Mouse (Mus musculus) CH12.LX (cell line): ENCODE data around the gene Gm9964. TPM values are rescaled to one million over a fixed set of nuclear protein-coding genes. Genes with fewer than 3 reads are reported as not detected.

Experiments used
- DNase-seq: peaks from one replicate; pipeline ENCODE4 v3.0.0-alpha.2; 2013; ENCODE audit errors: extremely low read depth
- H3K27ac ChIP-seq: 2 replicates; pipeline ENCODE4 v1.5.1; 2012; ENCODE audit warnings: low read depth, mild to moderate bottlenecking, control low read depth, moderate library complexity; ENCODE audit not compliant: insufficient read depth
- H3K27me3 ChIP-seq: replicated peaks from 2 replicates; pipeline ENCODE3; 2012; ENCODE audit warnings: inconsistent platforms
- H3K36me3 ChIP-seq, 2 experiments: replicated peaks in 1 of 2; 2 replicates each; pipeline versions ENCODE3 to v1.6.1; 2012; ENCODE audit warnings: inconsistent platforms in 1 of 2, low read length in 1 of 2, mild to moderate bottlenecking in 1 of 2, mixed read lengths in 1 of 2, moderate library complexity in 1 of 2; ENCODE audit not compliant: control insufficient read depth in 1 of 2, insufficient read depth in 1 of 2
- H3K4me1 ChIP-seq, 2 experiments: 2 replicates each; pipeline ENCODE4 v1.6.1; 2012; ENCODE audit warnings: inconsistent platforms in 1 of 2, moderate library complexity in 1 of 2; ENCODE audit not compliant: insufficient read depth in 2 of 2, control insufficient read depth in 1 of 2
- H3K4me2 ChIP-seq: 2 replicates; pipeline ENCODE4 v1.6.1; 2012; ENCODE audit warnings: low read depth, mild to moderate bottlenecking, control low read depth; ENCODE audit not compliant: poor library complexity, insufficient read depth, severe bottlenecking
- H3K4me3 ChIP-seq, 3 experiments: fragments of 150-350 bp in 1 of 3; sonication (generic) in 1 of 3; replicated peaks in 1 of 3; 2 replicates each; pipeline versions ENCODE3 to v1.5.1; 2011 to 2012; ENCODE audit warnings: low read depth in 2 of 3, low read length in 2 of 3, mild to moderate bottlenecking in 2 of 3, moderate library complexity in 2 of 3, control low read depth in 1 of 3, improper control_type of control experiment in 1 of 3, inconsistent platforms in 1 of 3, mixed read lengths in 1 of 3; ENCODE audit not compliant: poor library complexity in 1 of 3
- H3K79me2 ChIP-seq: replicated peaks from 2 replicates; pipeline ENCODE4 v1.6.1; 2012; ENCODE audit warnings: mild to moderate bottlenecking, moderate library complexity; ENCODE audit not compliant: control insufficient read depth, poor library complexity, insufficient read depth, severe bottlenecking; ENCODE audit errors: extremely low read depth
- H3K9ac ChIP-seq: 2 replicates; pipeline ENCODE4 v1.6.1; 2012; ENCODE audit warnings: low read depth, mild to moderate bottlenecking, control low read depth, moderate library complexity; ENCODE audit not compliant: insufficient read depth
- H3K9me3 ChIP-seq: replicated peaks from 2 replicates; pipeline ENCODE3; 2012; ENCODE audit warnings: low read length, inconsistent platforms, mixed read lengths
- CHD1 ChIP-seq: IDR thresholded peaks from 2 replicates; pipeline ENCODE4 v1.6.1; 2012; ENCODE audit warnings: low read depth, low read length, improper control_type of control experiment, inconsistent platforms
- E2F4 ChIP-seq: IDR thresholded peaks from 2 replicates; pipeline ENCODE4 v1.6.1; 2011; ENCODE audit warnings: low read depth, low read length, improper control_type of control experiment; ENCODE audit not compliant: insufficient replicate concordance
- EP300 ChIP-seq: IDR thresholded peaks from 2 replicates; pipeline ENCODE4 v1.6.1; 2011; ENCODE audit warnings: low read length, improper control_type of control experiment
- ETS1 ChIP-seq: conservative IDR thresholded peaks from 2 replicates; pipeline ENCODE4 v1.6.1; 2012; ENCODE audit warnings: low read depth, mild to moderate bottlenecking, inconsistent platforms, low read length, improper control_type of control experiment, moderate library complexity
- JUND ChIP-seq: conservative IDR thresholded peaks from 2 replicates; pipeline ENCODE4 v1.6.1; 2011; ENCODE audit warnings: low read depth, low read length, improper control_type of control experiment
- MAX ChIP-seq: IDR thresholded peaks from 2 replicates; pipeline ENCODE4 v1.6.1; 2011; ENCODE audit warnings: low read length, improper control_type of control experiment
- MAZ ChIP-seq: IDR thresholded peaks from 2 replicates; pipeline ENCODE4 v1.6.1; 2012; ENCODE audit warnings: low read depth, mild to moderate bottlenecking, inconsistent platforms, low read length, improper control_type of control experiment, moderate library complexity
- POLR2A ChIP-seq: IDR thresholded peaks from 2 replicates; pipeline ENCODE4 v1.6.1; 2011; ENCODE audit warnings: low read depth, mild to moderate bottlenecking, improper control_type of control experiment, low read length
- POLR2AphosphoS2 ChIP-seq: IDR thresholded peaks from 2 replicates; pipeline ENCODE4 v1.6.1; 2011; ENCODE audit warnings: low read depth, low read length, improper control_type of control experiment
- RAD21 ChIP-seq: IDR thresholded peaks from 2 replicates; pipeline ENCODE4 v1.6.1; 2011; ENCODE audit warnings: low read depth, mild to moderate bottlenecking, low read length, improper control_type of control experiment, moderate library complexity
- SMC3 ChIP-seq: IDR thresholded peaks from 2 replicates; pipeline ENCODE4 v1.6.1; 2011; ENCODE audit warnings: low read depth, low read length, improper control_type of control experiment
- TBP ChIP-seq: conservative IDR thresholded peaks from 2 replicates; pipeline ENCODE4 v1.6.1; 2011; ENCODE audit warnings: low read depth, low read length, improper control_type of control experiment
- UBTF ChIP-seq: IDR thresholded peaks from 2 replicates; pipeline ENCODE4 v1.6.1; 2012; ENCODE audit warnings: low read depth, mild to moderate bottlenecking, inconsistent platforms, low read length, improper control_type of control experiment, moderate library complexity
- USF1 ChIP-seq: IDR thresholded peaks from 2 replicates; pipeline ENCODE4 v1.6.1; 2014; ENCODE audit warnings: low read depth, mild to moderate bottlenecking, inconsistent platforms, low read length, improper control_type of control experiment
- ZC3H11A ChIP-seq: IDR thresholded peaks from 2 replicates; pipeline ENCODE4 v1.6.1; 2012; ENCODE audit warnings: low read depth, mild to moderate bottlenecking, inconsistent platforms, low read length, improper control_type of control experiment
- ZMIZ1 ChIP-seq: IDR thresholded peaks from 2 replicates; pipeline ENCODE4 v1.6.1; 2012; ENCODE audit warnings: low read depth, mild to moderate bottlenecking, inconsistent platforms, low read length, improper control_type of control experiment
- dilution Hi-C: fragments of 300-500 bp; cut with MboI; formaldehyde crosslinking; loops from 2 replicates; pipeline ENCODE4 v1.14.3; 2020; ENCODE audit warnings: low sequenced_read_pairs; ENCODE audit not compliant: extremely low pct_unique_long_range_greater_than_20kb, extremely low pct_ligation_motif_present
- in situ Hi-C: fragments of 300-500 bp; cut with MboI; formaldehyde crosslinking; loops from 3 replicates; pipeline ENCODE4 v1.14.3; 2019; ENCODE audit warnings: low sequenced_read_pairs, low pct_ligation_motif_present, low pct_unique_long_range_greater_than_20kb, mixed read lengths
- polyA plus RNA-seq: library from polyadenylated mRNA; unstranded; fragments of >175 nt; gene quantifications from 2 replicates; pipeline ENCODE4 v1.2.1, GENCODE M21; 2012; ENCODE audit warnings: low read depth; ENCODE audit not compliant: insufficient read length
- total RNA-seq, 2 experiments: library from RNA; depleted of rRNA; stranded (reverse); fragments of 300-350 nt in 1 of 2; fragments of >200 nt in 1 of 2; gene quantifications; 2 replicates each; pipeline ENCODE4 v1.2.3; 2012 to 2014

The Gm9964 gene
- total and polyA plus RNA-seq, 3 experiments, result not detected

DNA sequence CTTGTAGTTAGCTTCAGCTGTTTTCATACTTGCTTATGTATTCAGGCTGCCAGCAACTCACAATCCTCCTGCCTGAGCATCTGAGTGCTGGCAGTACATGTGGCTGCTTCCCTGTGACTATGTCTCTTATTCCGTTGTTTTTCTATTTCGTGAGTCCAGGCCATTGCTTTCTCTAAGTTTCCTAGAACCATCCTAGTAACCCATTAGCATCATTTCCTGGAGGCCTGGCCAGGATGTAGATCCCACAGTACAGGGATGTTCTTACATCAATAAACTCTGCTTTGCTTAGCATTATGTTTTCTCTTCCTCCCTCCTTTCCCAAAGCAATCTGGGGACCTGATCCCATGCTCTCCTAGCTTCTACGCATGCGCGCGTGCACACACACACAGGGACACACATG, 38.4 kb upstream of the Gm9964 start:
- in situ Hi-C loops, result no loop called here
- H3K9me3 ChIP-seq, result peaks cover 5% of the 10 kb centered on the region
- no peaks in the 10 kb centered on the region; the same call in 1 of the 2 replicates for H3K79me2 ChIP-seq
- DNase-seq, result no peak
- TF ChIP-seq SMC3 (no peak), MAZ (no peak), EP300 (no peak), ZMIZ1 (no peak), POLR2AphosphoS2 (no peak), RAD21 (no peak)
- no peak overlapping the region for H3K9ac ChIP-seq
- no peaks in the 10 kb centered on the region for H3K36me3 ChIP-seq
- no peak overlapping the region for H3K4me2 ChIP-seq
- peaks cover 2% of the 10 kb centered on the region for H3K27me3 ChIP-seq
- H3K4me3 ChIP-seq, result no peak overlapping the region
- dilution Hi-C loops, result no loop called here
- peaks cover 2 to 8% of the 10 kb centered on the region in 2 experiments; a peak in 3 of 4 replicates for H3K4me1 ChIP-seq
- no peak overlapping the region for H3K27ac ChIP-seq

DNA sequence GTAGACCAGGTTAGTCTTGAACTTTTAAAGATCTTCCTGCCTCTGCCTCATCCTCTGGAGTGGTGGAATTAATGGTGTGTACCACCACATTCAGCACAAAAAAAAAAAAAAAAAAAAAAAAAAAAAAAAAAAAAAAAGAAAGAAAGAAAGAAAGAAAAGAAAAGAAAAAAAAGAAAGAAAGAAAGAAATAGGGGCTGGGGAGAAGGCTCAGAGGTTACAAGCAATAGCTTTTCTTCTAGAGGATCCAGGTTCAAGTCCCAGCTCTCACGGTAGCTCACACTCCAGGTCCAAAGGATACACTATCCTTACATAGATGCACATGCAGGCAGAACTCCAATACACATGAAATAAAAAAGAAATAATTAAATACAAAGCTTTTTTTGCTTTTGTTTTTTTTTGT, 32.9 kb upstream of the Gm9964 start:
- no peak for TF ChIP-seq POLR2A
- no peak for TF ChIP-seq TBP
- no peak for TF ChIP-seq CHD1
- no peak for TF ChIP-seq ETS1
- no peak for TF ChIP-seq UBTF
- in situ Hi-C loops, result no loop called here
- Histone ChIP-seq H3K4me1 (no peaks in the 10 kb centered on the region), H3K36me3 (no peaks in the 10 kb centered on the region), H3K4me2 (no peak overlapping the region), H3K9ac (no peak overlapping the region), H3K27me3 (peaks cover 2% of the 10 kb centered on the region), H3K79me2 (no peaks in the 10 kb centered on the region), H3K9me3 (no peaks in the 10 kb centered on the region), H3K4me3 (no peak overlapping the region), H3K27ac (no peak overlapping the region)
- no peak for DNase-seq
- dilution Hi-C loops, result no loop called here

DNA sequence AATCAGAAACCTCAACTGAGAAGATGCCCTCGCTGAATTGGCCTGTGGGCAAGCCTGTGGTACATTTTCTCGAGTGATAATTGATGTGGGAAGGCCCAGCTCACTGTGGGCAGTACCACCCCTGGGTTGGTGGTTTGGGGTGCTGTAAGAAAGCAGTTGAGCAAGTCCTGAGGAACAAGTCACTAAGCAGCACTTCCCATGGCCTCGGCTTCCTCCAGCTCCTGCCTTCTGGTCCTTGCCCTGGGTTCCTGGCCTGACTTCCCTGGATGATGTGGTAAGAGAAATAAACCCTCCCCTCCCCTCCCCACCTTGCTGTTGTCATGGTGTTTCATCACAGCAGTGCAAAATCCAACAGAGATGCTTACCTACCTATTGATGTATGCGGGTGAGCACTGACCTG, 31.4 kb upstream of the Gm9964 start:
- no peaks in the 10 kb centered on the region for H3K4me1 ChIP-seq
- in situ Hi-C loops, result no loop called here

More for the DNA sequence above, 31.4 kb upstream of the Gm9964 start:
- Histone ChIP-seq H3K9me3 (no peaks in the 10 kb centered on the region), H3K4me3 (no peak overlapping the region), H3K27me3 (peaks cover 2% of the 10 kb centered on the region), H3K27ac (no peak overlapping the region), H3K79me2 (no peaks in the 10 kb centered on the region), H3K9ac (no peak overlapping the region), H3K36me3 (no peaks in the 10 kb centered on the region), H3K4me2 (no peak overlapping the region)
- DNase-seq, result no peak
- dilution Hi-C loops, result no loop called here
- no peak for TF ChIP-seq UBTF
- no peak for TF ChIP-seq USF1
- TF ChIP-seq POLR2AphosphoS2, result no peak
- TF ChIP-seq ZC3H11A, result no peak
- TF ChIP-seq MAX, result no peak
- TF ChIP-seq POLR2A, result no peak
- TF ChIP-seq E2F4, result no peak
- TF ChIP-seq JUND, result no peak
